Mouse (Mus musculus) liver, embryonic 14.5 days (tissue): Measurements from ENCODE around the gene 1700102P08Rik. TPM values are rescaled to one million over a fixed set of nuclear protein-coding genes. Genes with fewer than 3 reads are reported as not detected.
A peak's percentile ranks its signal among the peaks of the same experiment; 100 is the strongest.

Source experiments
- ATAC-seq: fragments of 200-750 bp; cut with Nextera tagmentation; 2 replicates; pipeline ENCODE4 v1.8.0; 2017; ENCODE audit warnings: moderate number of reproducible peaks, mild to moderate bottlenecking, moderate library complexity; ENCODE audit not compliant: insufficient read depth
- DNase-seq, 3 experiments: peaks; one replicate each; pipeline ENCODE4 v3.0.0-alpha.2; 2012 to 2013; ENCODE audit warnings: low read depth in 3 of 3, low spot score in 3 of 3
- H3K27ac ChIP-seq: fragments of 300-500 bp; sonication (generic); 2 replicates; pipeline ENCODE4 v1.5.1; 2014; ENCODE audit warnings: moderate library complexity, mild to moderate bottlenecking, control low read depth, inconsistent platforms
- H3K27me3 ChIP-seq: fragments of 300-500 bp; sonication (generic); 2 replicates; pipeline ENCODE4 v1.6.1; 2014; ENCODE audit warnings: mild to moderate bottlenecking, low read length, moderate library complexity; ENCODE audit not compliant: control insufficient read depth, insufficient read depth
- H3K36me3 ChIP-seq: fragments of 300-500 bp; sonication (generic); replicated peaks from 2 replicates; pipeline ENCODE4 v1.6.1; 2014; ENCODE audit warnings: low read depth; ENCODE audit not compliant: control insufficient read depth, insufficient read depth
- H3K4me1 ChIP-seq, 2 experiments: fragments of 200-500 bp in 1 of 2; fragments of 300-500 bp in 1 of 2; sonication (generic) in 1 of 2; replicated peaks; 2 replicates each; pipeline ENCODE4 v1.6.1; 2012 to 2014; ENCODE audit warnings: antibody characterized with exemption in 1 of 2, inconsistent platforms in 1 of 2, low read length in 1 of 2; ENCODE audit not compliant: control insufficient read depth in 2 of 2, insufficient read depth in 2 of 2
- H3K4me2 ChIP-seq: fragments of 300-500 bp; sonication (generic); 2 replicates; pipeline ENCODE4 v1.6.1; 2014; ENCODE audit warnings: low read depth, mild to moderate bottlenecking, control low read depth, moderate library complexity
- H3K4me3 ChIP-seq, 2 experiments: fragments of 200-500 bp in 1 of 2; fragments of 300-500 bp in 1 of 2; sonication (generic) in 1 of 2; 2 replicates each; pipeline ENCODE4 v1.5.1; 2012 to 2014; ENCODE audit warnings: low read depth in 2 of 2, low read length in 2 of 2, mild to moderate bottlenecking in 2 of 2, control low read depth in 1 of 2, inconsistent platforms in 1 of 2, moderate library complexity in 1 of 2; ENCODE audit not compliant: insufficient read depth in 1 of 2
- H3K9ac ChIP-seq: fragments of 300-500 bp; sonication (generic); replicated peaks from 2 replicates; pipeline ENCODE4 v1.6.1; 2014; ENCODE audit warnings: mild to moderate bottlenecking, control low read depth, moderate library complexity
- H3K9me3 ChIP-seq: fragments of 300-500 bp; sonication (generic); 2 replicates; pipeline ENCODE4 v1.6.1; 2016; ENCODE audit warnings: low read length, mixed read lengths; ENCODE audit not compliant: control insufficient read depth
- CTCF ChIP-seq: IDR thresholded peaks from 2 replicates; pipeline ENCODE4 v1.5.1; 2016; ENCODE audit warnings: antibody characterized with exemption, low read depth, control low read depth
- EP300 ChIP-seq: IDR thresholded peaks from 2 replicates; pipeline ENCODE4 v1.6.1; 2016; ENCODE audit warnings: antibody characterized with exemption, low read depth
- WGBS: fragments of 180-500 bp; shearing (Covaris S2); extraction: QIAGEN DNeasy Blood & Tissue Kit; methylation state at CpG from one replicate; pipeline ENCODE4 v1.1.7; 2014; ENCODE audit not compliant: insufficient replicate concordance; 5-methylcytosine and 5-hydroxymethylcytosine counted together
- polyA plus RNA-seq, 2 experiments: library from polyadenylated mRNA; depleted of rRNA in 1 of 2; stranded (reverse) in 1 of 2; unstranded in 1 of 2; fragments of >200 nt; fragmentation: Nextera tagmentation in 1 of 2; extraction: Ambion mirVana in 1 of 2; gene quantifications; 2 replicates each; pipeline versions ENCODE4 v1.2.1 to v1.2.3; 2012 to 2014

Gene 1700102P08Rik
- 0.47 and 0.49 TPM in 2 replicates for polyA plus RNA-seq (2012; rRNA removed)
- polyA plus RNA-seq (2014; fragmentation: Nextera tagmentation; extraction: Ambion mirVana), result 0.45 and 0.52 TPM in 2 replicates

DNA sequence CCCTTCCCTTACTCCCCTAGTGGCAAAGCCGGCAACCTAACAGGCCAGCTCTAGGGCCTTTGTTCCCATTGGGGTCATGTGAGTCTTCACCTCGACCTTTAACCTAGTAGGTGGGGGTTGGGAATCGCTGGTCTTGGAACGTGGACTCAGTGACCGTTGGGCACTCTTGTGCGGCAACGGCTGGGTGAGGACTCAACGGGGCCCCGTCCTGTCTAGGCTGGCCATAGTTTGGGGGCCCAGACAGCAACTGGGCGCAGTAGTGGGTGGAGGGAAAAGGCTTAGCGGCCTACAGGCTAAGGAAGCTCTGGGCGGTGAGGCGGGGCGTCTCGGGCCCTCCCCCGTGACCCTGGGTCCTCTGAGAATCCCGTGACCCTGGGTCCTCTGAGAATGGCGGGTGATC lies at the start of gene 1700102P08Rik:
Gene 1700102P08Rik, plus strand, starts transcription at position 130 of the 400 bp plus-strand sequence.
- no peak within 1 kb of the TSS for H3K9ac ChIP-seq
- WGBS, result 84% methylated on average over 18 of the region's 18 CpGs
- no peaks in the 10 kb centered on the region for H3K27me3 ChIP-seq
- TF ChIP-seq EP300, result no peak
- TF ChIP-seq CTCF, result no peak
- no peak within 1 kb of the TSS for H3K4me3 ChIP-seq
- DNase-seq, result no peak
- H3K36me3 ChIP-seq, result peaks cover 42% of the 10 kb centered on the region
- no peak within 1 kb of the TSS for H3K27ac ChIP-seq
- no peaks in the 10 kb centered on the region for H3K4me1 ChIP-seq
- no peak for ATAC-seq
- no peaks in the 10 kb centered on the region for H3K9me3 ChIP-seq
- no peak within 1 kb of the TSS for H3K4me2 ChIP-seq

- Histone ChIP-seq H3K4me1 (peaks cover 47 to 63% of the 10 kb centered on the region in 2 experiments), H3K9ac (peak overlapping the region; percentile 100), H3K4me2 (peak overlapping the region; percentile 95), H3K27me3 (no peaks in the 10 kb centered on the region), H3K36me3 (peaks cover 24% of the 10 kb centered on the region), H3K4me3 (no peak overlapping the region), H3K27ac (peak overlapping the region; percentile 99), H3K9me3 (no peaks in the 10 kb centered on the region)
- TF ChIP-seq EP300 (no peak), CTCF (no peak)
- DNase-seq (peak in 1 of 3 experiments; percentile 41), ATAC-seq (no peak)
- 31% methylated on average over 3 of the region's 3 CpGs for WGBS
Observed at GRCm38 (mm10) chr9:108343331-108343730, 49.3 kb upstream of the 1700102P08Rik start.

DNA sequence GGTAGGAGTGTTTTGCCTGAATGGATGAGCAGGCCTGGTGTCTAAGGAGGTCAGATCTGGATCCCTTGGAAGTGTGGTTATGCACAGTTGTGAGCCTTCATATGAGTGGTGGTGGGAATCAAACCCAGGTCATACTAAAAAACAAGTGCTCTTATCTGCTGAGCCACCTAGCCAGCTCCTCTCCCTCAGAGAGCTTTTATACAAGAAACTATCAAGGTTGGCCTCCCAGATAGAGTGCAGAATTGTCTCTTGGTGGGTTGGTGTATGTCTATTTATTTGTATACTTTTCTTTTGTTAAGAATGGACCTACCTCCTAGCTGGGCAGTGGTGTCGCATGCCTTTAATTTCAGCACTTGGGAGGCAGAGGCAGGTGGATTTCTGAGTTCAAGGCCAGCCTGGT lies 48.8 kb upstream of the 1700102P08Rik start:
- H3K4me3 ChIP-seq, result no peak overlapping the region
- H3K4me2 ChIP-seq, result peak overlapping the region; percentile 95
- H3K27me3 ChIP-seq, result no peaks in the 10 kb centered on the region
- H3K4me1 ChIP-seq, result peaks cover 44 to 62% of the 10 kb centered on the region in 2 experiments
- WGBS, result 37% methylated on average over 1 of the region's 1 CpGs
- DNase-seq (peak in 2 of 3 experiments; percentile 61 to 68), ATAC-seq (no peak)
- H3K36me3 ChIP-seq, result peaks cover 23% of the 10 kb centered on the region
- H3K27ac ChIP-seq, result peak overlapping the region; percentile 99
- no peaks in the 10 kb centered on the region for H3K9me3 ChIP-seq
- TF ChIP-seq CTCF, result no peak
- TF ChIP-seq EP300, result peak; percentile 59
- H3K9ac ChIP-seq, result peak overlapping the region; percentile 4

- H3K36me3 ChIP-seq, result peaks cover 22% of the 10 kb centered on the region
- H3K4me3 ChIP-seq, result no peak overlapping the region
- DNase-seq, result no peak
- H3K27ac ChIP-seq, result peak overlapping the region; percentile 99
- no peaks in the 10 kb centered on the region for H3K9me3 ChIP-seq
- TF ChIP-seq EP300, result no peak
- TF ChIP-seq CTCF, result no peak
- peaks cover 51 to 68% of the 10 kb centered on the region in 2 experiments for H3K4me1 ChIP-seq
- no peak for ATAC-seq
- peak overlapping the region; percentile 95 for H3K4me2 ChIP-seq
- no peaks in the 10 kb centered on the region for H3K27me3 ChIP-seq
- WGBS, result 78% methylated on average over 4 of the region's 4 CpGs
- peak overlapping the region; percentile 4 for H3K9ac ChIP-seq
Observed at GRCm38 (mm10) chr9:108344471-108344870, 48.1 kb upstream of the 1700102P08Rik start.

DNA sequence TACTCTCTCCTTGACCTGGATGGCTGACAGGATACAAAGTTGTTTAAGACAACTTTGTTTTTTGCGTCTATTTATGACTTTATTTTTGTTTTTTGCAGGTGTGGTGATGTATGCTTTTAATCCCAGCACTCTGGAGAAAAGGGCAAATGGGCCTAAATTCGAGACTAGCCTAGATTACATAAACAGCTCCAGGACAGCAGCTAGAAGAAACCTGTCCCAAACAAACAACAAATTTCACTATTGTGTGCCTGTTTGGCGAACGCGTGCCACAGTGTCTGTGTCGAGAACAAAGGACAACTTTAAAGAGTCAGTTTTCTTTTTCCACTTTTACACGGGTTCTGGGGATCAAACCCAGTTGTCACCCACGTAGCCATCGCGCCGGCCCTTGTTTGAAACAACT lies 45.6 kb upstream of the 1700102P08Rik start:
- H3K4me1 ChIP-seq, result peaks cover 49 to 61% of the 10 kb centered on the region in 2 experiments
- H3K27me3 ChIP-seq, result no peaks in the 10 kb centered on the region
- 5% methylated on average over 11 of the region's 11 CpGs for WGBS
- H3K4me2 ChIP-seq, result peak overlapping the region; percentile 98
- ATAC-seq (no peak), DNase-seq (no peak)
- TF ChIP-seq EP300 (no peak), CTCF (no peak)
- peak overlapping the region; percentile 81 for H3K9ac ChIP-seq
- peaks cover 18% of the 10 kb centered on the region for H3K36me3 ChIP-seq
- H3K9me3 ChIP-seq, result no peaks in the 10 kb centered on the region
- H3K27ac ChIP-seq, result peak overlapping the region; percentile 90
- peak overlapping the region; percentile 86 to 99 for H3K4me3 ChIP-seq
